Mouse (Mus musculus) lung, postnatal 0 days (tissue): ENCODE data around the gene Marcks. TPM values are rescaled to one million over a fixed set of nuclear protein-coding genes. Genes with fewer than 3 reads are reported as not detected.

ENCODE experiments used
- ATAC-seq: fragments of 200-750 bp; cut with Nextera tagmentation; 2 replicates; pipeline ENCODE4 v1.8.0; 2017; ENCODE audit warnings: moderate library complexity
- DNase-seq: peaks from one replicate; pipeline ENCODE4 v3.0.0-alpha.2; 2016; ENCODE audit warnings: low spot score
- H3K27ac ChIP-seq: fragments of 300-500 bp; sonication (generic); 2 replicates; pipeline ENCODE4 v1.5.1; 2014; ENCODE audit warnings: antibody characterized with exemption, mild to moderate bottlenecking, low read length, mixed read lengths
- H3K27me3 ChIP-seq: fragments of 300-500 bp; sonication (generic); replicated peaks from 2 replicates; pipeline ENCODE4 v1.6.1; 2014; ENCODE audit warnings: low read length, mixed read lengths; ENCODE audit not compliant: insufficient read depth
- H3K36me3 ChIP-seq: fragments of 300-500 bp; sonication (generic); 2 replicates; pipeline ENCODE4 v1.6.1; 2014; ENCODE audit warnings: low read length, mixed read lengths; ENCODE audit not compliant: insufficient read depth
- H3K4me1 ChIP-seq: fragments of 300-500 bp; sonication (generic); 2 replicates; pipeline ENCODE4 v1.6.1; 2014; ENCODE audit warnings: antibody characterized with exemption, low read depth, low read length, mixed read lengths; ENCODE audit not compliant: insufficient read depth
- H3K4me2 ChIP-seq: fragments of 300-500 bp; sonication (generic); replicated peaks from 2 replicates; pipeline ENCODE4 v1.6.1; 2014; ENCODE audit warnings: low read depth, mild to moderate bottlenecking, low read length, moderate library complexity, mixed read lengths
- H3K4me3 ChIP-seq: fragments of 300-500 bp; sonication (generic); 2 replicates; pipeline ENCODE4 v1.5.1; 2014; ENCODE audit warnings: low read depth, low read length
- H3K9ac ChIP-seq: fragments of 300-500 bp; sonication (generic); replicated peaks from 2 replicates; pipeline ENCODE4 v1.6.1; 2014; ENCODE audit warnings: low read depth, mild to moderate bottlenecking
- H3K9me3 ChIP-seq: fragments of 300-500 bp; sonication (generic); 2 replicates; pipeline ENCODE4 v1.6.1; 2016; ENCODE audit warnings: low read length, mixed read lengths
- CTCF ChIP-seq: IDR thresholded peaks from 2 replicates; pipeline ENCODE4 v1.5.1; 2016; ENCODE audit warnings: antibody characterized with exemption, mild to moderate bottlenecking
- EP300 ChIP-seq: IDR thresholded peaks from 2 replicates; pipeline ENCODE4 v1.6.1; 2016; ENCODE audit warnings: antibody characterized with exemption, mild to moderate bottlenecking, control low read depth
- WGBS: fragments of 180-500 bp; shearing (Covaris S2); extraction: QIAGEN DNeasy Blood & Tissue Kit; methylation state at CpG from one replicate; pipeline ENCODE4 v1.1.7; 2014; 5-methylcytosine and 5-hydroxymethylcytosine counted together
- polyA plus RNA-seq: library from polyadenylated mRNA; unstranded; fragments of >200 nt; fragmentation: Nextera tagmentation; extraction: Ambion mirVana; gene quantifications from 2 replicates; pipeline ENCODE4 v1.2.1, GENCODE M21; 2015

Marcks gene
- polyA plus RNA-seq, 1 experiment from 2014 or later, result 106 TPM

- no peak for TF ChIP-seq CTCF
- no peak for TF ChIP-seq EP300
- Histone ChIP-seq H3K27me3 (no peaks in the 10 kb centered on the region), H3K36me3 (no peaks in the 10 kb centered on the region), H3K9me3 (no peaks in the 10 kb centered on the region), H3K27ac (peak overlapping the region; percentile 89), H3K4me3 (no peak overlapping the region), H3K9ac (no peak overlapping the region), H3K4me1 (no peaks in the 10 kb centered on the region), H3K4me2 (peak overlapping the region; percentile 83)
- ATAC-seq, result no peak
- peak; percentile 66 for DNase-seq
- 65% methylated on average over 4 of the region's 4 CpGs for WGBS
These were observed 2.9 kb upstream of the Marcks start for GRCm38 (mm10) chr10:37141621-37142020.

DNA sequence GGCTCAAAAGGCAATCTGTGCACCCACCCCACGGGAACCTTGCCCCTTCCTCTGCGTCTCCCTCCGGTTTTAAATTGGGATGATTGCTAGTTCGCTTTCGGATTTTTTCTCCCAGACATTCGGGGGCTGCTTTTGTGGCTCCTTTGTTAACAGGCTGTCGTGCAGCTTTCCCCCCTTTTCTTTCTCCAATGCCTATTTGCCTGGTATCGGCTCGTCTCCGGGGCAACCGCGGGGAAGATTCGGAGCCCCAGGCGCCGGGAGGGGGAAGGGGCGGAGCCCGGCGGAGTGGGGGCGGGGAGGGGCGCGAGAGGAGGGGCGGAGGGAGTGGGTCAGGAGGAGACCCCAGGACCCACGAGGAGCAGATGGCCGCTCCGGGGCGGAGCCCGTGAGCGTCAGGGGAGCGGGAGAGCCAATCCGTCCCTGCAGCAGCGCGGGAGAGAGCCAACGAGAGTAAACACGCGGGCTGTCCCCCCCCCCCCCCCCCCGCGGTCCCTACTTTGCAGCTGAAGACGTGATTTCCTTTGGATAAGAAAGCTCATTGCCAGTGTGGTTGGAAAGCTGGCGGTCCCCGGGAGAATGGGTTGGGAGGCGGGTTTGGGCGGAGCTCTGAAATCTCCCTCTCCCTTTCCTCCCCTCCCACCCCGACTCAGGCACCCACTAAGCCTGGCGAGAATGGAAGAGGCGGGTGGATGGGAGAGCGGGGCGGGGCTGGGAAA, 2.2 kb upstream of the Marcks start:
- Histone ChIP-seq H3K9me3 (no peaks in the 10 kb centered on the region), H3K27ac (peak overlapping the region; percentile 89), H3K27me3 (no peaks in the 10 kb centered on the region), H3K36me3 (no peaks in the 10 kb centered on the region), H3K9ac (peak overlapping the region; percentile 50), H3K4me3 (peak overlapping the region; percentile 76), H3K4me2 (peak overlapping the region; percentile 83), H3K4me1 (no peaks in the 10 kb centered on the region)
- ATAC-seq, result peak; percentile 79
- 1% methylated on average over 32 of the region's 47 CpGs for WGBS
- DNase-seq, result peak; percentile 97
- 0 out of 2 replicates have a peak, but pooled peaks have one; percentile 30 for TF ChIP-seq EP300
- no peak for TF ChIP-seq CTCF

DNA sequence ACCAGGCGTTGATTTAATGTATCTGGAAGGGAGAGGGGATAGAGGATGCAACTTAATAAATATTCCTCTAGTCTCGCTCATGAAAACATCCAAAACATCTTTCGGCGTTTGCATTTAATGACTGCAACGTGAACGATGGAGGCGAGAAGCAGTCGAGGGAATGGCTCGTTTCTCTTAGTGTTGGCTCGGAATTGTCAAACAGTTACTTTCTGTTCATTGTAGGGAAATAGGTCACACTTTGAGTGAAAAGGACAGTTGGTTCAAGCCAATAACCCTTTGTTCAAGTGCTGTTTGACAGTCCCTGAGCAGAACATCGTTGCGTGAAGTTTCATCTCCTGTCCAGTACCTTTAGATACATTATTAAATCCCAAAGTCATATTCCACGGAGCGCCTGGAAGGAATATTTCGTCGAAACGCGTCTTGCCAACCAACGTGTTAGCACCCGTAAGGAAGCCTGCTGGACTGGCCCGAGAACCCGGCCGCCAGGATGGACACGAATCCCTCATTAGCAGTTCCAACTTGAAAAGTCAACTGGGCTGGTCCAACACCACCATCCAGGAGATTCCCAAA, 1.5 kb upstream of the Marcks start:
- ATAC-seq (no peak), DNase-seq (peak; percentile 52)
- Histone ChIP-seq H3K36me3 (no peaks in the 10 kb centered on the region), H3K4me2 (peak overlapping the region; percentile 83), H3K27ac (peak overlapping the region; percentile 89), H3K9me3 (no peaks in the 10 kb centered on the region), H3K27me3 (no peaks in the 10 kb centered on the region), H3K4me1 (no peaks in the 10 kb centered on the region), H3K4me3 (peak overlapping the region; percentile 76), H3K9ac (peak overlapping the region; percentile 50)
- TF ChIP-seq CTCF (no peak), EP300 (no peak)
- WGBS, result under 1% methylated on average over 24 of the region's 24 CpGs

GRCm38 (mm10) chr10:37139443-37140165, 884 bp upstream of the Marcks start:
- Histone ChIP-seq H3K9ac (peak overlapping the region; percentile 50), H3K36me3 (no peaks in the 10 kb centered on the region), H3K27ac (peak overlapping the region; percentile 89), H3K27me3 (no peaks in the 10 kb centered on the region), H3K4me2 (peak overlapping the region; percentile 83), H3K9me3 (no peaks in the 10 kb centered on the region), H3K4me3 (peak overlapping the region; percentile 76), H3K4me1 (no peaks in the 10 kb centered on the region)
- ATAC-seq (no peak), DNase-seq (peak; percentile 59)
- WGBS, result under 1% methylated on average over 26 of the region's 26 CpGs
- no peak; the same call in 1 of the 2 replicates for TF ChIP-seq CTCF
- TF ChIP-seq EP300, result no peak

GRCm38 (mm10) chr10:37138311-37138731, 399 bp downstream of the Marcks start:
- Histone ChIP-seq H3K4me2 (peak overlapping the region; percentile 83), H3K4me3 (peak overlapping the region; percentile 76), H3K9me3 (no peaks in the 10 kb centered on the region), H3K4me1 (no peaks in the 10 kb centered on the region; the same call in 1 of the 2 replicates), H3K36me3 (no peaks in the 10 kb centered on the region), H3K27ac (peak overlapping the region; percentile 98), H3K27me3 (no peaks in the 10 kb centered on the region), H3K9ac (peak overlapping the region; percentile 96)
- no peak for ATAC-seq
- under 1% methylated on average over 26 of the region's 26 CpGs for WGBS
- peak; percentile 27 for DNase-seq
- no peak for TF ChIP-seq EP300
- no peak for TF ChIP-seq CTCF
